Mouse (Mus musculus) cortical plate, adult 2 months (tissue): ENCODE data around the gene Creld2.

ENCODE experiments used
- CTCF ChIP-seq: fragments of 200-500 bp; IDR thresholded peaks from 2 replicates; pipeline ENCODE4 v1.5.1; 2011; ENCODE audit warnings: mild to moderate bottlenecking, control low read depth, low read length; ENCODE audit not compliant: insufficient read depth; ENCODE audit errors: extremely low read depth
- POLR2A ChIP-seq: fragments of 200-500 bp; IDR thresholded peaks from 2 replicates; pipeline ENCODE4 v1.6.1; 2011; ENCODE audit warnings: mild to moderate bottlenecking, low read length, control low read depth; ENCODE audit not compliant: insufficient read depth; ENCODE audit errors: extremely low read depth

- TF ChIP-seq CTCF (0 out of 2 replicates have a peak, but pooled peaks have one; percentile 10), POLR2A (no peak; the same call in 1 of the 2 replicates)
Observed at GRCm38 (mm10) chr15:88864270-88865030, 45.0 kb downstream of the Creld2 start.
